Mouse (Mus musculus): ENCODE measurements around the gene Teddm2. TPM values are rescaled to one million over a fixed set of nuclear protein-coding genes. Genes with fewer than 3 reads are reported as not detected.

Gene Teddm2
- total RNA-seq, 2 experiments from 2014 or later, result 0.56 to 0.86 TPM

- no peak for DNase-seq
- intact Hi-C loops (cut with DNase I), result no loop called here
Measured at GRCm38 (mm10) chr1:153844042-153844441, 56.0 kb downstream of the Teddm2 start, which contains the start of gene Rgsl1. Gene Rgsl1, minus strand, starts transcription at chr1:153844142.

GRCm38 (mm10) chr1:153842121-153842740, 57.8 kb downstream of the Teddm2 start:
- peak in 1 of 2 experiments; percentile 5 for DNase-seq
- intact Hi-C loops (cut with DNase I), result no loop called here

GRCm38 (mm10) chr1:153836036-153836435, 64.0 kb downstream of the Teddm2 start:
- intact Hi-C loops (cut with DNase I), result no loop called here
- DNase-seq, result no peak

- intact Hi-C loops (cut with DNase I), result no loop called here
- DNase-seq, result no peak
Measured at GRCm38 (mm10) chr1:153830746-153831145, 69.3 kb downstream of the Teddm2 start.

GRCm38 (mm10) chr1:153820216-153820615, 79.8 kb downstream of the Teddm2 start:
- no peak for DNase-seq
- intact Hi-C loops (cut with DNase I), result no loop called here

GRCm38 (mm10) chr1:153814278-153814677, 85.8 kb downstream of the Teddm2 start:
- DNase-seq, result no peak
- intact Hi-C loops (cut with DNase I), result no loop called here

GRCm38 (mm10) chr1:153807390-153807993, 92.5 kb downstream of the Teddm2 start:
- peak; percentile 65 to 79 for DNase-seq
- intact Hi-C loops (cut with DNase I), result loop anchor here (5.0 kb wide), 2 partner anchors 55 to 250 kb away; no protein-coding TSS in a partner anchor

- intact Hi-C loops (cut with DNase I), result no loop called here
- DNase-seq, result peak in 1 of 2 experiments; percentile 2
Measured at GRCm38 (mm10) chr1:153803530-153803929, 96.5 kb downstream of the Teddm2 start.

- peak; percentile 10 to 17 for DNase-seq
Measured at GRCm38 (mm10) chr1:153802691-153803090, 97.3 kb downstream of the Teddm2 start.

More at GRCm38 (mm10) chr1:153802691-153803090, 97.3 kb downstream of the Teddm2 start:
- intact Hi-C loops (cut with DNase I), result no loop called here

Small RNAs within 50 kb of the gene (microRNA-seq; reads per million reads assigned to microRNA genes)
- 14.2 to 20.4 reads per million in 2 experiments for gene Mir8114

Other genes starting within 250 kb of the Teddm2 start
- gene Rgs8, start 247.2 kb downstream of the Teddm2 start, total RNA-seq (2021), result not detected
- 1 to 10 TPM; 1.2 to 2.1 TPM for gene Rgs16, start 159.9 kb downstream of the Teddm2 start, total RNA-seq (2021)
- 1 to 10 TPM; 6.9 to 7.5 TPM for gene Rnasel, start 150.8 kb downstream of the Teddm2 start, total RNA-seq (2021)
- not detected for gene Rgsl1, start 56.1 kb downstream of the Teddm2 start, total RNA-seq (2021)
- gene Teddm1b, start 25.9 kb downstream of the Teddm2 start, total RNA-seq (2021), result not detected
- not detected for gene Teddm1a, start 8.5 kb downstream of the Teddm2 start, total RNA-seq (2021)
- gene Glul, start 284 bp downstream of the Teddm2 start, total RNA-seq (2021), result 100 to 1,000 TPM; 341 to 414 TPM

All from heart, postnatal 14 days (tissue).